Mouse (Mus musculus) adrenal gland, postnatal 36 days (tissue): ENCODE results near the gene Metrnl. TPM values are rescaled to one million over a fixed set of nuclear protein-coding genes. Genes with fewer than 3 reads are reported as not detected.

ENCODE experiments used
- DNase-seq, 2 experiments: peaks; one replicate each; pipeline ENCODE4 v3.0.0; 2021; ENCODE audit warnings: mixed read lengths in 1 of 2
- total RNA-seq, 2 experiments: library from RNA; stranded (reverse); gene quantifications; 2 replicates each; pipeline ENCODE4 v1.2.3; 2021

Gene Metrnl
- total RNA-seq, 2 experiments from 2014 or later, result 36.4 to 37.6 TPM

GRCm38 (mm10) chr11:121685491-121686001, 15.8 kb upstream of the Metrnl start:
- peak; percentile 46 to 48 for DNase-seq

GRCm38 (mm10) chr11:121686091-121686490, 15.3 kb upstream of the Metrnl start:
- DNase-seq, result peak; percentile 31 to 32

GRCm38 (mm10) chr11:121686674-121687073, 14.7 kb upstream of the Metrnl start:
- DNase-seq, result peak; percentile 33 to 41

GRCm38 (mm10) chr11:121688024-121688423, 13.3 kb upstream of the Metrnl start:
- no peak for DNase-seq

- DNase-seq, result no peak
These were observed 5.9 kb upstream of the Metrnl start for GRCm38 (mm10) chr11:121695304-121696064.

- no peak for DNase-seq
These were observed 4.1 kb upstream of the Metrnl start for GRCm38 (mm10) chr11:121697271-121697670.

- peak in 1 of 2 experiments; percentile 43 for DNase-seq
These were observed 2.9 kb upstream of the Metrnl start for GRCm38 (mm10) chr11:121698381-121698955.

GRCm38 (mm10) chr11:121702111-121702894, 959 bp downstream of the Metrnl start:
- DNase-seq, result peak; percentile 98

- peak; percentile 67 to 69 for DNase-seq
These were observed 1.7 kb downstream of the Metrnl start for GRCm38 (mm10) chr11:121702895-121703618.

- peak in 1 of 2 experiments; percentile 13 for DNase-seq
These were observed 2.4 kb downstream of the Metrnl start for GRCm38 (mm10) chr11:121703619-121704215.

- DNase-seq, result no peak
These were observed 5.2 kb downstream of the Metrnl start for GRCm38 (mm10) chr11:121706521-121707005.

GRCm38 (mm10) chr11:121709278-121709677, 7.9 kb downstream of the Metrnl start:
- DNase-seq, result no peak

- no peak for DNase-seq
These were observed 8.9 kb downstream of the Metrnl start for GRCm38 (mm10) chr11:121710245-121710644.

- DNase-seq, result no peak
These were observed 11.6 kb downstream of the Metrnl start for GRCm38 (mm10) chr11:121712987-121713386.

- no peak for DNase-seq
These were observed 12.2 kb downstream of the Metrnl start for GRCm38 (mm10) chr11:121713569-121713968.

- no peak for DNase-seq
These were observed 13.6 kb downstream of the Metrnl start for GRCm38 (mm10) chr11:121714745-121715485.

GRCm38 (mm10) chr11:121717724-121718123, 16.4 kb downstream of the Metrnl start:
- no peak for DNase-seq

- no peak for DNase-seq
These were observed 19.4 kb downstream of the Metrnl start for GRCm38 (mm10) chr11:121720752-121721151.

GRCm38 (mm10) chr11:121722434-121722833, 21.1 kb downstream of the Metrnl start:
- no peak for DNase-seq

- DNase-seq, result no peak
These were observed 25.3 kb downstream of the Metrnl start for GRCm38 (mm10) chr11:121726625-121727024.

GRCm38 (mm10) chr11:121734184-121734583, 32.8 kb downstream of the Metrnl start:
- DNase-seq, result no peak
